Mouse (Mus musculus) left cerebral cortex, adult 2 months (tissue): ENCODE data around the gene Gm2056. TPM values are rescaled to one million over a fixed set of nuclear protein-coding genes. Genes with fewer than 3 reads are reported as not detected.
"Not testable (repeated sequence)": the region's sequence is repeated elsewhere in the genome, so short reads cannot be mapped to it uniquely, and the experiment has no call there.

Experiments used
- DNase-seq, 2 experiments: peaks; one replicate each; pipeline ENCODE4 v3.0.0; 2021 to 2022; ENCODE audit warnings: low spot score in 2 of 2, mixed read lengths in 1 of 2; ENCODE audit errors: extremely low spot score in 1 of 2
- H3K27ac ChIP-seq: fragments of 200-600 bp; 2 replicates; pipeline ENCODE4 v1.8.1; 2022
- H3K4me3 ChIP-seq: fragments of 200-600 bp; 2 replicates; pipeline ENCODE4 v1.8.1; 2022
- CTCF ChIP-seq: fragments of 200-600 bp; IDR thresholded peaks from 2 replicates; pipeline ENCODE4 v1.8.1; 2022; ENCODE audit warnings: antibody characterized with exemption, mild to moderate bottlenecking, moderate library complexity
- intact Hi-C: fragments of 180-260 bp; cut with DNase I; formaldehyde crosslinking; loops from one replicate; pipeline ENCODE4 v1.15.1; 2025
- long read RNA-seq, 2 experiments: library from polyadenylated mRNA; stranded (forward); transcript quantifications; one replicate each; pipeline ENCODE4 v2.0.0; 2021; ENCODE audit warnings: borderline mapping rate in 2 of 2
- total RNA-seq, 2 experiments: library from RNA; stranded (reverse); gene quantifications; 2 replicates each; pipeline ENCODE4 v1.2.3; 2021

Gene Gm2056
- total RNA-seq: not detected
- long read RNA-seq, experiment 1: 0 reads
- long read RNA-seq, experiment 2: 0 reads

DNA sequence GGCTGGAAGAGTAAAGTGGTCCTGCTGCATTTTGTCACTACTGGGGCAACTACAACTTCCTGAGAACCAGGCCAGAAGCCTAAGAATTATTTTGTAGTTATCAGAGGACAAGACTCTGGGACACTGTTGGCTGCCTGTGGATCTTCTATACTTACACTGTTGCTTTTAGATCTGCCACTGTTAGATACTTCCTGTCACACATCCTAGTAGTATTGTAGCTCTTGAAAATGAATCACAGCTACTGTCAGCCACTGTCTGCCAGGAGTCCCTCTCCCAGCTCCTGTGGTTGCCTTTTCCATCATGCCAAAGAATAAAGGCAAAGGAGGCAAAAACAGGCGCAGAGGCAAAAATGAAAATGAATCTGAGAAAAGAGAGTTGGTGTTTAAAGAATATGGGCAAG, at the start of gene Gm2056:
Gene Gm2056 (plus strand): TSS at position 301 of the 400 bp plus-strand sequence.
- intact Hi-C loops, H3K27ac ChIP-seq, DNase-seq: not testable (repeated sequence)

DNA sequence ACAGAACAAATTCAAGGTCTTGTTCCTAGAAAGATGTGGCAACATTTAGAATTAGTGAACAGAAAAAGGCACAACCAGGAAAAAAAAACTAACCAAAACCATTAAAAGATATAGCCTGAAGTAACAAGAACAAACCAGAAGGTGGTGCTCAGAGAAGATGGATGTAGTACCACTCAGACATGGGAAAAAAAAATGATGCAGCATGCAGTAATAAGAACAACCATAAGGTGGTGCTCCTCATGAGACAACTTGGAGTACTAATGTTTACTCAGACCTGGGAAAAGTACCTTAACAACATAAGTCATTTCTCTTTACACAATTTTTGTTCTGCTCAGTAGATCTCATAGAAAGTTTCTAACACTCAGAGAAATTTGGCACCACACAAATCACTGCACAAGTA, 42.8 kb upstream of the Gm2056 start:
- H3K4me3 ChIP-seq, H3K27ac ChIP-seq, DNase-seq, intact Hi-C loops: not testable (repeated sequence)
- TF ChIP-seq CTCF: peak; percentile 41

More for the DNA sequence above, at the start of gene Gm2056:
- not testable (repeated sequence) for H3K4me3 ChIP-seq

DNA sequence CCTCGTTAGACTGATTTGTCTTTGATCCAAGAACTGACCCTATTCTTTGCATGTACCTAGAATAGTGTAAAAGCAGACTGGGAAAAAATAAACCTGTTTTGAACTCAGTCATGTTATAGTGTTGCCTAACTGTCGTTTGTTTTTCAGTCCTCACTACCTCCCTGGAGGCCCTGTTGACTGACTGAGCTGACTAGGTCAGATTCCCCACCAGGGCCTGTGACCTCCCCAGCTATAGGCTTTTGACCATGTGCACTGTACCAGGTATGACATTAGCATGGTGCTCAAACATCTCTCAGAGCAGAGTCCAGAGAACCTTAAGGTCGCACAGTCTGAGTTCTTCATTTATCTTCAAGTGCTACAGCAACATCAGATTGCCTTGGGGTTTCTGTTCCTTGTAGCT, 22.7 kb upstream of the Gm2056 start:
- H3K27ac ChIP-seq, H3K4me3 ChIP-seq, DNase-seq, intact Hi-C loops: not testable (repeated sequence)

DNA sequence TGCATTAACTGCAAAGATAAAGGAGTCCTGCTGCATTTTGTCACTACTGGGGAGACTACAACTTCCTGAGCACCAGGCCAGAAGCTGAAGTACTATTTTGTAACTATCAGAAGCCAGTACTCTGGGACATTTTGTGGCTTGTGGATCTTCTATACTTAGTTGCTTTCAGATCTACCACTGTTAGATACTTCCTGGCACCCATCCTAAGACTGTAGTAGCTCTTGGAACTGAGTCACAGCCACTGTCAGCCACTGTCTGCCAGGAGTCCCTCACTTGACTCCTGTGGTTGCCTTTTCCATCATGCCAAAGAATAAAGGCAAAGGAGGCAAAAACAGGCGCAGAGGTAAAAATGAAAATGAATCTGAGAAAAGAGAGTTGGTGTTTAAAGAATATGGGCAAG, 15.3 kb upstream of the Gm2056 start, which contains the start of gene Gm2075:
Gene Gm2075 (plus strand): TSS at position 301 of the 400 bp plus-strand sequence.
- intact Hi-C loops, DNase-seq, H3K27ac ChIP-seq: not testable (repeated sequence)

DNA sequence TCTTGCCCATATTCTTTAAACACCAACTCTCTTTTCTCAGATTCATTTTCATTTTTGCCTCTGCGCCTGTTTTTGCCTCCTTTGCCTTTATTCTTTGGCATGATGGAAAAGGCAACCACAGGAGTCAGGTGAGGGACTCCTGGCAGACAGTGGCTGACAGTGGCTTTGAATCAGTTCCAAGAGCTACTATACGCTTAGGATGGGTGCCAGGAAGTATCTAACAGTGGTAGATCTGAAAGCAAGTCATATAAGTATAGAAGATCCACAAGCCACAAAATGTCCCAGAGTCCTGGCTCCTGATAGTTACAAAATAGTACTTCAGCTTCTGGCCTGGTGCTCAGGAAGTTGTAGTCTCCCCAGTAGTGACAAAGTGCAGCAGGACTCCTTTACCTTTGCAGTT, 8.1 kb upstream of the Gm2056 start, which contains the start of gene Gm6803:
Gene Gm6803 (minus strand): TSS at position 101 of the 400 bp plus-strand sequence.
- H3K4me3 ChIP-seq, intact Hi-C loops, H3K27ac ChIP-seq, DNase-seq: not testable (repeated sequence)

More for the DNA sequence above, 15.3 kb upstream of the Gm2056 start, which contains the start of gene Gm2075:
- H3K4me3 ChIP-seq: not testable (repeated sequence)

DNA sequence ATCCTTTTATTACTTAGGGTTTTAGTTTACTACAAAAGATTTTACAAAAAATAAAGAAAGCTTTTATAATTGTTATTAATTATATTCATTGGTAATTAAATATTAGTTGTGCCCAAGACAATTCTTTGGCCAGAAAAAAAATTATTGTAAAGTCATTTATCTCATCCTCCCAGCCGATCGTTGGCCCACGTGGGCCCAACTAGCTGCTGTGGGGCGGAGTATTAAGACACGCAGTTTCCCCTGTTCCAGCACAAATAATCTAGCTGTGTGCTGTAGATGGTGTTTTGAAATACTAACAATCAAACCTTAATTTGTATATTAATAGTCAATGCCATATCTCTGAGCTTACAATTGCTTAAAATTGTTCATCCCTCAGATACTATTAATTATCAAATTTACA, 5.4 kb downstream of the Gm2056 start:
- H3K27ac ChIP-seq, H3K4me3 ChIP-seq, DNase-seq: not testable (repeated sequence)
- intact Hi-C loops: loop anchor here (10.0 kb wide), 1 partner anchor 617 kb away; no protein-coding TSS in a partner anchor

- TF ChIP-seq CTCF: peak; percentile 26
- intact Hi-C loops: loop anchor here (5.0 to 10.0 kb wide), 2 partner anchors 273 to 624 kb away; no protein-coding TSS in a partner anchor
Observed at GRCm38 (mm10) chr12:88039062-88039461, 12.3 kb downstream of the Gm2056 start.

GRCm38 (mm10) chr12:88039703-88040102, 12.9 kb downstream of the Gm2056 start:
- intact Hi-C loops: loop anchor here (5.0 to 10.0 kb wide), 2 partner anchors 273 to 625 kb away; no protein-coding TSS in a partner anchor
- H3K4me3 ChIP-seq, H3K27ac ChIP-seq, DNase-seq: not testable (repeated sequence)

More at GRCm38 (mm10) chr12:88039062-88039461, 12.3 kb downstream of the Gm2056 start:
- DNase-seq, H3K27ac ChIP-seq, H3K4me3 ChIP-seq: not testable (repeated sequence)

DNA sequence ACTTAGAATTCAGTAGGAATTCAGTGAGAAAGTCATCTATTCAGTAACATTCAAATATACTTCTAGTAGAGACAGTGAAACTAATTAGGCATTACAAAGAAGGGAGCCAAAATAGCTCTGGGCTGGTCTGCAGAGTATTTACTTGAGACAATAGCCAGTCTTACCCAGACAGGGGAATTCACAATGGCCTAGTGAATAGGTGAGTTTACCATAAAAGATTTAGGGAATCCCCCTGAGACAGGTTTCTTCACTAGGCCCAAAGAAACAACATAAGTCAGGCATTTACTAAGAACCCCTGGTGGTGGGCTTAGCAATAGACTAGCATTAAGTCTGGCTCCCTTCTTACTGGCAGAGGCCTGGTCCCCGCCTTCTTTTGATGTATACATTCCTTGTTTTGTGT, 18.4 kb downstream of the Gm2056 start:
- H3K27ac ChIP-seq, DNase-seq, H3K4me3 ChIP-seq, intact Hi-C loops: not testable (repeated sequence)

Other genes starting within 250 kb of the Gm2056 start
- gene Gm21936, start 231.5 kb upstream of the Gm2056 start, total RNA-seq: not detected
- not detected for gene BB287469, start 210.4 kb upstream of the Gm2056 start, total RNA-seq
- not detected for gene Gm2001, start 184.7 kb upstream of the Gm2056 start, total RNA-seq
- not detected for gene Gm2016, start 152.9 kb upstream of the Gm2056 start, total RNA-seq
- not detected for gene Gm2022, start 131.6 kb upstream of the Gm2056 start, total RNA-seq
- not detected for gene Gm2035, start 107.1 kb upstream of the Gm2056 start, total RNA-seq
- not detected for gene Gm2042, start 72.9 kb upstream of the Gm2056 start, total RNA-seq
- not detected for gene Gm2075, start 15.2 kb upstream of the Gm2056 start, total RNA-seq
- not detected for gene Gm6803, start 8.2 kb upstream of the Gm2056 start, total RNA-seq
- gene Gm16368, start 56.7 kb downstream of the Gm2056 start, total RNA-seq: not detected
- not detected for gene Gm10436, start 155.1 kb downstream of the Gm2056 start, total RNA-seq
- not detected for gene Gm8332, start 223.1 kb downstream of the Gm2056 start, total RNA-seq
- gene Gm5662, start 247.5 kb downstream of the Gm2056 start, total RNA-seq: not detected